Mouse (Mus musculus): ENCODE data around the gene Zmynd19.
A peak's percentile ranks its signal among the peaks of the same experiment; 100 is the strongest.

The Zmynd19 gene

DNA sequence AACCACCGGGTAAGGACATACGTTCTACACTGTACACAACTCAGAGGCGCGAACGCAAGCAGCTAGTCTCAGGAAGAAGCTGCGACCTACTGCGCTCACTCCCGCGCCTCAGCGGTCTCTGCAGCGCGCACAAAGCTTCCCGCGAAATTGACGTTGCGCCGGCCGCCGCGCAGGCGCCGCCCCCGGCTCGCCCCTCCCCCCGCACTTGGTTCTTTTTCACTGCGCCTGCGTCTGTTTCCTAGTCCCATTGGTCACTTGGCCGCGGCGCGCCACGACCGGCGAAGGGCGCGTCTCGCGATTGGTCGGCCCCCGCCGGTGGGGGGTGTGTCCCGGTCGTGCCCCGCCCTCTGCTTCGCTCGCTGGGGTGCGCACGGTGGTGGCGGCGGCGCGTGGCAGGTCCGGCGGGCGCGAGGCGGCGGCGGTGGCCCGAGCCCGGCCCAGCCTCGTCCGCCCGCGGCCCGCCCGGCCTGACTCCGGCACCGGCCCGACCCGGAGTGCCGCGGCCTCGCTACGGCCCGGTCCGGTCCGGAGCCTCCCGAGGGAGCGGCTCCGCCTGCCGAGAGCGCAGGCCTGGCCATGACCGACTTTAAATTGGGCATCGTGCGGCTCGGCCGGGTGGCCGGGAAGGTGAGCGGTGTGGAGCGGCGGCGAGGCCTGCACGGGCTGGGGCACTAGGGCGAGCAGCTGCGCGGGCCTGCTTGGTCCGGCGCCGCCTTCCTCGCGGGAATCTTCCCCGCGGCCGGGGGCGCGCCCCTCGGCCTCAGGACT lies at the start of gene Zmynd19:
Zmynd19 (plus strand) TSS at position 372 of the 768 bp plus-strand sequence.
- DNase-seq (ENCODE audit: low spot score) = peak; percentile 98

DNA sequence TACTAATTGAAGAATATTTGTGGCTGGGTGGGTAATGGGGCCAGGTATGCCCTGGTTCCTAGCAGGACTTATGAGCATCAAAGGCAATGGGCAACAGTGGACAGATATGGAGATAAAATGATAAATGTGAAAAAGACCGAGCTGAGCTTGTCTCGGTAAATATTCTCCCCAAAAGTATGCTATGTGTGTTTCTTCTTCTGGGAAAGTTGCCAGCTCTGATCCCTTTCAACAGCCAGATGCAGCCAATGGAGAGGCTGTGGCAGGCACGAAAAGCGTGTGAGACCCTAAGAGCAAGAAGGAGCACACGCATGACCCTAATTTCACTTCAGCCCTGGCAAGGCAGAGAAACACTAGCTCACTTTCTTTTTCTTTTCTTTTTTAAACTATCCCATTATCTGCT lies 48.5 kb upstream of the Zmynd19 start:
- no peak for DNase-seq (ENCODE audit: low spot score)

- DNase-seq (ENCODE audit: low spot score) = no peak
Observed at GRCm38 (mm10) chr2:24902999-24903398, 46.6 kb upstream of the Zmynd19 start.

DNA sequence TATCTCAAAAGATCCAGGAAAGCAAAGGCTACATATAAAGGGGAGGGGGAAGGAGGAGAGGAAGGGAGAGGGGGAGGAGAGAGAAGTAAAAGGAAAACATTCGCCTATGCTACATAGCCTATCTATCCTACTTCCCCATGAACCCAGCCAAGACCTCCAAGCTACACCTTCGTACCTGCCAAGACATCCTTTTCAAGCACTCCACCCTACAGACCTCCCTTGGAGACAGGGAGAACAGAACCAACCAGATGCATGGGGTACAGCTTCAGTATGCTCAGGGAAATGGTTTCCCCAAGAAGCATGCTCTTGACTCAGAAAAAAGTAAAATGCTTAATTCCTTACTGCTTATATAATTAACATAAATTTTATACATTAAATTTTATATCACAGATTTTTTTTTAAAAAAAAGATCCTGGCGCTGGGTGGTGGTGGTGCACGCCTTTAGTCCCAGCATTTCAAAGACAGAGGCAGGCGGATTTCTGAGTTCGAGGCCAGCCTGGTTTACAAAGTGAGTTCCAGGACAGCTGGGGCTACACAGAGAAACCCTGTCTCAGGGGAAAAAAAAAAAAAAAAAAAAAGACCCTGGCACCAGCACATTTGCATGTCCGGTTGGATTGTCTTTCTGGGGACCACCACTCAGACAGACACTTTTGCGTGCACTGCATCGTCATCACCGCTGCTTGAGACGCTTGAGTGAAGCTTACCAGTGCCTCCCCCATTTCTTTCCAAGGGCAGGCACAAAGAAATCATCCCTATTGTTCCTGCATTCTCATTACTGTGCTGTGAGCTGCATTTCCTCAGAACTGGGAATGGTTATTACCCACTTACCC lies 44.6 kb upstream of the Zmynd19 start:
- DNase-seq (ENCODE audit: low spot score) = no peak

DNA sequence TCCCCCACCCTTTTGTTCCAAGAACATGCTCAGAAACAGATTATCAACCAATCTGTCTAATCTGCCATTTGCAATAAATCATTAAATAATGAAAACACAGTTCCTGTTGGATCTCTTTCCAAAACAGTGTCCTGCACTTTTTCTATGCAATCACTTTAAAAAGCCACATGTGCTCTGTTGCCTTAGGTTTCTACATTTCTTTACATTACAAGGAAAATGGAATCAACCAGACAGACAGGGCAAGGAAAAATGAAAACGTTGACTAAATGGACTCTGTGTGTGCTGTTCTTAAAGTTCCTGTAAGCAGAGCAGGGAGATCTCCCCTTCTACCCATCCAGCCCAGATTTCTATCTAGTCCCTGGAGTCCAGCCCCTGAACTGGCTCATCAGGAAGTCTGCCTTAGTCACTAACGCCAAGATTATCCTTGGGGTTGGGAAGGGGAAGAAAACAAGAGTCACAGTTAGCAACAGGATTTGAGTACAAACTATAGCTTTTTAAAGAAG lies 43.9 kb upstream of the Zmynd19 start:
- DNase-seq (ENCODE audit: low spot score) = no peak

GRCm38 (mm10) chr2:24910481-24910880 lies 39.1 kb upstream of the Zmynd19 start:
- DNase-seq (ENCODE audit: low spot score) = no peak

DNA sequence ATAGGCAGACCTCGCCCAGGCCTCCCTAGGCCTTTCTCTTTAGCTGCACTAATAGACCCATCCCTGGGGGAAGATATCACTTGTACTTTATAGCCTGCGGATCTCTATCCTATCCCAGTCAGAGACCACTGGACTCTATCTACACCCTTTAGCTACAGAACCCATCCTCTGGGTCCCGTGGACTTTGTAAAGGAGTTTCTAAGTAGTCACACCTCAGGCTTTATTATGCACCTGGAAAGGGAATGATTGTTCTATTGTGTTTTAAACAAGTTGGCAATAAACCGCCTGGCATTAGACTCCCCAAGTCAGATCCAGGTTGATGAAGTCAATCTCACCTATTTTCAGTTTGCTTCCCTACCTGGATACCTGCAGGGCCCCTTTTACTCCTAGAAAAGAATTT lies 37.4 kb upstream of the Zmynd19 start:
- no peak for DNase-seq (ENCODE audit: low spot score)

DNA sequence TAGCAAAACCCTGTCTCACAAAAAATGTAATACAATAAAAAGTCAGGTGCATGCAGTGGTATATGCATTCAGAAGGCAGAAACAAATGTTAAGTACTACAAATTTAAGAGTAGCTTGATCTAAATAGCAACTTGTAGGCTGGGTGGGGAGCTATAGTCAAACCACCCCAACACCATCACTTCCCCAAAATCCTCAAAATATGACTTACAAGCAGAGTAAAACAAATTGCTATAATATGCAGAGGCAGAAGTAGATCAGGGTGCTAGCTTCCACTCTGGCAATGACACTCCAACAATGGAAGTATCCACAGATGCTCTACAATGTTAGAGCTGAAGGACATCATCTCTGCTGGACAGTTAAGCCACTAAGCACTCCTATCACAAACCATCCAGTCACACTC lies 37.0 kb upstream of the Zmynd19 start:
- DNase-seq (ENCODE audit: low spot score) = no peak

DNA sequence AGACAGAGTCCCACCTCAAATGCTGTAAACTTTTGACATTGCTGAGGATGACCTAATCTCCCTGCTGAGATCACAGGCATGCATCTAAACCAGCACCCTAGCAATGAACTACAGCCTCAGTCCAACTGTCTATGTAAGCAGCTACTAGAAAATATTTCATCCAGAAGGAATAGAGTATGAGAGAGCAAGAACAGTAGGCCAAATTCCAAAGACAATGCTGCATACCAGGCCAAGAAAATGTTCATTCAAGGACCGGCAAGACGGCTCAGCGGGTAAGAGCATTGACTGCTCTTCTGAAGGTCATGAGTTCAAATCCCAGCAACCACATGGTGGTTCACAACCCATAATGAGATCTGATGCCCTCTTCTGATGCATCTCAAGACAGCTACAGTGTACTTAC lies 34.8 kb upstream of the Zmynd19 start:
- DNase-seq (ENCODE audit: low spot score) = no peak

- DNase-seq (ENCODE audit: low spot score) = peak; percentile 95
Observed at GRCm38 (mm10) chr2:24918930-24919838, 30.4 kb upstream of the Zmynd19 start, which contains the start of gene Ehmt1. Gene Ehmt1, minus strand, starts transcription at chr2:24919614.

- no peak for DNase-seq (ENCODE audit: low spot score)
Observed at GRCm38 (mm10) chr2:24919839-24920175, 29.8 kb upstream of the Zmynd19 start.

DNA sequence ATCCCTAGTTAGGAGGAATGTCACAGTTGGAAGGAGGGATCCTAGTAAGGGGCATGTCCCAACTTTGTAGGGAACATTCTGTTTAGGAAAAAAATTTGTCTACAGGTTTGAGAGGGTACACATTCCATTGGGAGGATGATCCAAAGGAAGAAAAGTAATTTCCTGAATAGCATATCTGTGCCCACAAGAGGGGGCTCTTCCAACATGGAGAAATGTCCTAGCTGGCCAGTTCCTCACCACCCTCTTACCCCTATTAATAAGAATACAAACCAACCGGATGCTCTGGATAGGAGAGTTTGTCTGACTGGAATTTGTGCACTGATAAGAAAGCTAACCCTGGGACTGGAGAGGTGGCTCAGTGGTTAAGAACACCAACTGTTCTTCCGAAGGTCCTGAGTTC lies 26.0 kb upstream of the Zmynd19 start:
- DNase-seq (ENCODE audit: low spot score) = no peak

GRCm38 (mm10) chr2:24925284-24925683 lies 24.3 kb upstream of the Zmynd19 start:
- DNase-seq (ENCODE audit: low spot score) = no peak

- DNase-seq (ENCODE audit: low spot score) = no peak
Observed at GRCm38 (mm10) chr2:24926345-24926964, 23.1 kb upstream of the Zmynd19 start.

DNA sequence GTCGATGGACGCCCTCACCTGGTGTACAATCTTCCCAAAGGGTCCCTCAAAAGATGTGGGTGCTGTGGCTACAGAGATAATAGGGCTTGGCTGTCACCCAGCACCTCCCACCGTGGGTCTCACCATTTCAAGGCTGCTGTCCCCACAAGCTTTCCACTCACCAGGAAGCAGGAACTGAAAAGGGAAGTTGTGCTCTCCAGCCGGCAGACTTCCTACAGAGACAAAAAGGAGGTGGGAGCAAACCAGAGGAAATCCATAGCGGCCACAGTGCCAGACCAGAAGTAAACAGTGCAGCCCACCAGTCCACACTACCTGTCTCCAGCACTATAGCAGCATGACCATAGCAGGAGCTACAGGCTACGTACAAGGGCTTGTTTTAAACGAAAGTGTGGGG lies 22.6 kb upstream of the Zmynd19 start:
- DNase-seq (ENCODE audit: low spot score) = no peak

DNA sequence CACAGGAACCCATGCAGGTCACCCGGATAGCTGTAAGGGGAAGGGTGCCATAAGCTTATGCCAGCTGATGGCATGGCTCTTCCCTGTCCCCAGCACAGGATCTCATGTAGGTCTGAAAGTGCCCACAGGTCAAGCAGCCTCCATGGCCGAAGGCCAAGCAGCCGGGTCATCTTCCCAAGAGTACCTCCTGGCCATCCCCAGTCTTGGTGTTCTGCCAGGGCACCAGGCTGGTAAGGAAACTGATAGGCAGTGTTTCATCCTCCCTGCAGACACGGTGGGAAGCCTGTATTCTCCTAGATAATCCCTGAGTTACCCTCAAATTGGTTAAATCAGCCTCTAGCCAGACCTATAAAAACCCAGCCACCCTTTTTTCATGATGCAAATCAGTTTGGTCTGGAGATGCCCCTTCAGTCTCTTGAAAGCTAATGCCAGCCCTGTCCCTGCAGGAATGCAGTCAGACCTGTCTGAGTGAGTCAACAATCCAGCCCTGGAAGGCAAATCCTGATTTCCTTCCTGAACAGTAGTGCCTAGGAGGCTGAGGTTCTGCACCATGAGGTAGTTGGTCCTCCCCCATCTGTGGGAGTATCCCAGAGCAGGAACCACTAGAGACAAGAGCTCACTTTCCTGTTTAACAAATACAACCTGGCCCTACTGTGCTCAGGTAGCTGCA lies 21.6 kb upstream of the Zmynd19 start:
- peak; percentile 84 for DNase-seq (ENCODE audit: low spot score)

DNA sequence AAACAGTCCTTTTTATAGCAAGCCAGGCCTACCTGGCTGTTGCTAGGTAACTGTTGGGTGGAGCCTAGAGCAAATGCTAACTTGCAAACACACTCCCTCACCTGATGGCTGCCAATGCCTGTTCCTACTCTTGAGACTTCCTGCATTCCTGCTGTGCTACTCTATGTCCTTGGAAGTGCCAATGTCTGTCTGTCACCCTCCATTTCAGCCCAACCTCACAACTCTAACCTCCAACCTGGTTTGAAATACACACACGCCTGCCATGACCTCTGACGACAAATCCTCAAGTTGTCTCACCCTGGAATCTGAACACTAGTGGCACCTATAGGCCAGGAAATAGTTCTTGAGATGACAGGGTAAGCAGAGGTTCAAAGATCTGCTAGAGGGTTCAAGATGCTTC lies 20.5 kb upstream of the Zmynd19 start:
- peak; percentile 60 for DNase-seq (ENCODE audit: low spot score)

DNA sequence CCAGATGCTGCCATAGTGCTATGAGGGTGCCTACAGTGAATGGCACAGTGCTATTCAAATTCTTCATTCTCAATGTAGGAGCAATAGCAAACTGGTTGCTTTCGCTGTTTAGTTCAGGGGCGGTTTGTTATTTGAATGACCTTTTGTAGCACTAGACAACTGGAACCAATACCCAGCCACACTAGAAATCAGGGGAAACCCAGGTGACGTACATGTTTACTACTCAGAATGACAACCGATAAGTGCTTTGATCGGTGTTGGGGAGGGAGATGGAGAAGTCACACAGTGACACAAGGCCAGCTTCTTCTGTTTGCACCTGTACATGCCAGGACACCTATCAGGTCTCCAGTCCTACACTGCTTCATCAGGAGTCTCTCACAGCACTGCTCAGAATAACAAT lies 20.0 kb upstream of the Zmynd19 start:
- DNase-seq (ENCODE audit: low spot score) = no peak

DNA sequence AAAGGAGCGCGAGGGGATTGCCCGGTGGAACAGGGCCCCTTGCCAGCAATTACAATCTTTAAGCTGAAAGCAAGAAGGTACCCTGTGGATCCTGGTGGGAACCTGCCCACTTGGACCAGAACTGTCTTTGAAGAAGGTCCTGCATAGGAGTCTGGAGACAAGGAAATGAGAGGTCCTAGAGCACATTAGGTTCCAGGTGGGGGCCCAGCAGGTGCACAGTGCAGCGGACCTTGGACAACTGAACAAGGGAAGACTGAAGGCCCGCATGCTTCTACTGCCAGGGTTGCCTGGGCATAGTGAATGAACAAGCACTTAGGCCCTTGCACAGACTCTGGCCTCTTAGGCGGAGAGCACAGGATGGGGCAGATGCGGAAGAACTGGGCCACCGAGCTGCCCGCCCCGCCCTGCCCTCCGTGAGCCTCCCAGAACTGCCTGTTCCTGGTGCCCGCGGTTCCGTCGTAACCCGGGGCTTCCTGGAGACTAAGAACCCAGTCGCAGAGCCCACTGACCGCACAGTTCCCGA lies 15.1 kb upstream of the Zmynd19 start:
- no peak for DNase-seq (ENCODE audit: low spot score)

GRCm38 (mm10) chr2:24935057-24935796 lies 14.4 kb upstream of the Zmynd19 start, which contains the start of gene Arrdc1:
Gene Arrdc1, minus strand, starts transcription at chr2:24935252.
- DNase-seq (ENCODE audit: low spot score) = peak; percentile 97

Data from urinary bladder, postnatal 14 days (tissue).